Mouse (Mus musculus) limb, embryonic 13.5 days (tissue): Measurements from ENCODE around the gene Naa35. TPM values are rescaled to one million over a fixed set of nuclear protein-coding genes. Genes with fewer than 3 reads are reported as not detected.

ENCODE experiments used
- ATAC-seq: fragments of 200-750 bp; cut with Nextera tagmentation; 2 replicates; pipeline ENCODE4 v1.8.0; 2017; ENCODE audit warnings: low read depth, moderate number of reproducible peaks, moderate TSS enrichment; ENCODE audit not compliant: low FRiP score
- H3K27ac ChIP-seq: fragments of 300-500 bp; sonication (generic); 2 replicates; pipeline ENCODE4 v1.5.1; 2015; ENCODE audit warnings: inconsistent platforms, mild to moderate bottlenecking, moderate library complexity
- H3K27me3 ChIP-seq: fragments of 300-500 bp; sonication (generic); 2 replicates; pipeline ENCODE4 v1.6.1; 2015; ENCODE audit warnings: mild to moderate bottlenecking, inconsistent platforms
- H3K36me3 ChIP-seq: fragments of 300-500 bp; sonication (generic); 2 replicates; pipeline ENCODE4 v1.6.1; 2015; ENCODE audit warnings: inconsistent platforms, mild to moderate bottlenecking, moderate library complexity
- H3K4me1 ChIP-seq: fragments of 300-500 bp; sonication (generic); 2 replicates; pipeline ENCODE4 v1.6.1; 2015; ENCODE audit warnings: inconsistent platforms
- H3K4me2 ChIP-seq: fragments of 300-500 bp; sonication (generic); replicated peaks from 2 replicates; pipeline ENCODE4 v1.6.1; 2015; ENCODE audit warnings: inconsistent platforms, mild to moderate bottlenecking, moderate library complexity
- H3K4me3 ChIP-seq: fragments of 300-500 bp; sonication (generic); 2 replicates; pipeline ENCODE4 v1.5.1; 2015; ENCODE audit warnings: moderate library complexity, mild to moderate bottlenecking, inconsistent platforms
- H3K9ac ChIP-seq: fragments of 300-500 bp; sonication (generic); 2 replicates; pipeline ENCODE4 v1.6.1; 2015; ENCODE audit warnings: mild to moderate bottlenecking, inconsistent platforms
- H3K9me3 ChIP-seq: fragments of 300-500 bp; sonication (generic); 2 replicates; pipeline ENCODE4 v1.6.1; 2016; ENCODE audit warnings: inconsistent platforms
- WGBS: fragments of 180-500 bp; shearing (Covaris S2); methylation state at CpG from one replicate; pipeline ENCODE4 v1.1.7; 2015; 5-methylcytosine and 5-hydroxymethylcytosine counted together
- polyA plus RNA-seq: library from polyadenylated mRNA; unstranded; fragments of >200 nt; fragmentation: Nextera tagmentation; extraction: Ambion mirVana; gene quantifications from 2 replicates; pipeline ENCODE4 v1.2.1, GENCODE M21; 2015

Naa35 gene
- polyA plus RNA-seq, 1 experiment from 2014 or later: 120 TPM

- Histone ChIP-seq H3K9me3 (no peaks in the 10 kb centered on the region), H3K36me3 (no peaks in the 10 kb centered on the region), H3K27me3 (no peaks in the 10 kb centered on the region), H3K4me2 (no peak overlapping the region), H3K4me1 (peaks cover 21% of the 10 kb centered on the region), H3K27ac (no peak overlapping the region), H3K9ac (no peak overlapping the region), H3K4me3 (peak overlapping the region; percentile 75; the same call in 1 of the 2 replicates)
- 68% methylated on average over 12 of the region's 12 CpGs for WGBS
- ATAC-seq: no peak
Observed at GRCm38 (mm10) chr13:59676316-59677229, 91.5 kb downstream of the Naa35 start.

- Histone ChIP-seq H3K9me3 (no peaks in the 10 kb centered on the region), H3K27ac (no peak overlapping the region), H3K4me1 (peaks cover 5% of the 10 kb centered on the region), H3K9ac (no peak overlapping the region), H3K36me3 (no peaks in the 10 kb centered on the region), H3K27me3 (no peaks in the 10 kb centered on the region), H3K4me3 (no peak overlapping the region), H3K4me2 (no peak overlapping the region)
- ATAC-seq: no peak
- 48% methylated on average over 4 of the region's 4 CpGs for WGBS
Observed at GRCm38 (mm10) chr13:59679306-59679705, 94.2 kb downstream of the Naa35 start.

- H3K27me3 ChIP-seq: no peaks in the 10 kb centered on the region
- no peak overlapping the region for H3K9ac ChIP-seq
- H3K9me3 ChIP-seq: no peaks in the 10 kb centered on the region
- H3K27ac ChIP-seq: no peak overlapping the region
- H3K36me3 ChIP-seq: no peaks in the 10 kb centered on the region
- no peak for ATAC-seq
- no peak overlapping the region for H3K4me2 ChIP-seq
- H3K4me1 ChIP-seq: no peaks in the 10 kb centered on the region
- no peak overlapping the region for H3K4me3 ChIP-seq
- 61% methylated on average over 4 of the region's 4 CpGs for WGBS
Observed at GRCm38 (mm10) chr13:59679908-59680307, 94.8 kb downstream of the Naa35 start.

- Histone ChIP-seq H3K4me1 (no peaks in the 10 kb centered on the region), H3K27me3 (no peaks in the 10 kb centered on the region), H3K36me3 (no peaks in the 10 kb centered on the region), H3K9me3 (no peaks in the 10 kb centered on the region), H3K9ac (no peak overlapping the region), H3K4me2 (no peak overlapping the region), H3K4me3 (no peak overlapping the region), H3K27ac (no peak overlapping the region)
- 27% methylated on average over 7 of the region's 7 CpGs for WGBS
- ATAC-seq: no peak
Observed at GRCm38 (mm10) chr13:59682629-59683028, 97.6 kb downstream of the Naa35 start.

GRCm38 (mm10) chr13:59685236-59685635, 100.2 kb downstream of the Naa35 start:
- Histone ChIP-seq H3K9ac (no peak overlapping the region), H3K4me1 (no peaks in the 10 kb centered on the region), H3K36me3 (no peaks in the 10 kb centered on the region), H3K27ac (no peak overlapping the region), H3K4me2 (no peak overlapping the region), H3K9me3 (no peaks in the 10 kb centered on the region), H3K4me3 (no peak overlapping the region), H3K27me3 (no peaks in the 10 kb centered on the region)
- WGBS: 83% methylated on average over 3 of the region's 3 CpGs
- ATAC-seq: no peak

Other genes with a start within 250 kb of the Naa35 start
- 12.1 and 12.4 TPM in 2 replicates for gene Agtpbp1, start within 50 bp of the Naa35 start, polyA plus RNA-seq
- gene Golm1, start 90.6 kb downstream of the Naa35 start, polyA plus RNA-seq: 48.0 and 50.7 TPM in 2 replicates
- not detected in 2 replicates for gene 4921517D22Rik, start 108.8 kb downstream of the Naa35 start, polyA plus RNA-seq
- not detected in 2 replicates for gene Spata31d1a, start 125.1 kb downstream of the Naa35 start, polyA plus RNA-seq
- gene Spata31d1b, start 127.0 kb downstream of the Naa35 start, polyA plus RNA-seq: not detected in 2 replicates
- gene Spata31d1d, start 146.5 kb downstream of the Naa35 start, polyA plus RNA-seq: not detected in 2 replicates
- gene 1700014D04Rik, start 161.5 kb downstream of the Naa35 start, polyA plus RNA-seq: 0.06 TPM in 1 of 2 replicates, not detected in the other
- 111 and 116 TPM in 2 replicates for gene Isca1, start 184.6 kb downstream of the Naa35 start, polyA plus RNA-seq
- not detected in 2 replicates for gene Gm49354, start 197.0 kb downstream of the Naa35 start, polyA plus RNA-seq
- gene Tut7, start 237.9 kb downstream of the Naa35 start, polyA plus RNA-seq: 56.4 and 57.4 TPM in 2 replicates